Mouse (Mus musculus) MEL-GATA-1-ER (cell line): ENCODE measurements around the gene Atp10a.

Experiments used
- DNase-seq: peaks from one replicate; pipeline ENCODE4 v3.0.0-alpha.2; 2012; ENCODE audit warnings: low read depth; ENCODE audit errors: extremely low read depth

Gene Atp10a

DNA sequence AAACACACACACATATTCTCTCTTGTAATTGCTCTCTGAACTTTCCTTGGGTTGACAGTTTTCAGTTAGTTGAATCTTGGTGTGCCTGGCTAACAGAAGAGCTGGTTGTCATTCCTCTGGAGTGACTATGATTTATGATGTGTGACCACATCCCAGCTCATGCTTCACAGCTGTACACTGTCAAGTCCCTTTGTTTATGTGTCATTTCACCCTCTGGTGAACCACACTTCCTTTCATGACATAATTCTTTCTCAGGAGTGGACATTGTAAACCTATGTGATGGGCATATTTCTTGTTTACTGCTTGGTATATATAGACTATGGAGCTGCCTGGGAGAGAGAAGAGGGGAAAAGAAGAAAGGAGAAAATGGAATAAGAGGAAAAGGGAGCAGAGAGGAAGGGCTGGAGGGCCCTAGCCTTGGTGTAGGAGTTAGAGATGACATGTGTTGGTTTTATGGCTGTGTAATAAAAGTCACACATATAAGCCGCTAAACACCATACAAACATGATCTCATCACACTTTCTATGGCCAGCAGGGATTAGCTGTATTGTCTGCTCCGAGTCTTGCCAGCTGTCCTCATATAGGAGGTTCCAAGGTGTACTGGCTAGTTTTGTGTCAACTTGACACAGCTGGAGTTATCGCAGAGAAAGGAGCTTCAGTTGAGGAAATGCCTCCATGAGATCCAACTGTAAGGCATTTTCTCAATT lies 81.0 kb downstream of the Atp10a start:
- no peak for DNase-seq

DNA sequence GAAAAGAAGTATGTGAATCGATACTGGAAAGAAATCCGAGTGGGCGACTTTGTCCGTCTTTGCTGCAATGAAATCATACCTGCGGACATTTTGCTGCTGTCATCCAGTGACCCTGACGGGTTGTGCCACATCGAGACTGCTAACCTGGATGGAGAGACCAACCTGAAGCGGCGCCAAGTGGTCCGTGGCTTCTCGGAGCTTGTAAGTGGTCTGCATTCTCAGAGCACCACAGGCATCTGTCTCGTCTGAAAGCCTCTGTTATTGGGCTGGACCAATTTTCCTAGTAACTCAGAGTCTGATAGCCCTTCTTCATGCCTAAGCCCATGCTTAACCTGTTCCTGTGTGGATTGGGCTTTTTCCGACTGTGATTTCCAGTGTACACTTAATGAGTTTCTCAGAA lies 84.2 kb downstream of the Atp10a start:
- DNase-seq: no peak

DNA sequence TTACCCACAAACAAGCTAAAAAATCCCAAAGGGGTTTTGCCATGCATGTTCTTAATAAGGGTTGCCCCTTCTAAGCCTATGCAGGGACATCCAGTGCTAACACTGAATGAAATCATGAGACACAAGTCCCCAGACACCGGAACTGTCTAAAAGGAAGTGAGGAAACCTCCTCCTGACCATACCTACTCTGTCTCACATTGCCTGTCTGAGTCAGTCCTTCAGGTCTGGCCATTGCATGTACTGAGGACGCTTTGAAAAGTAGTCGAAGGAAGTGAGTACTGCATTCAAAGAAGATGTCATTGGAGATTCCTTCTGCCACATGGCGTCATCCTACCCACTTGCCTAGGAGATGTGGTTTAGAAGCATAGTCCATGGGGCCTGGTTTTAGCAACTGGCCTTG lies 84.9 kb downstream of the Atp10a start:
- no peak for DNase-seq

DNA sequence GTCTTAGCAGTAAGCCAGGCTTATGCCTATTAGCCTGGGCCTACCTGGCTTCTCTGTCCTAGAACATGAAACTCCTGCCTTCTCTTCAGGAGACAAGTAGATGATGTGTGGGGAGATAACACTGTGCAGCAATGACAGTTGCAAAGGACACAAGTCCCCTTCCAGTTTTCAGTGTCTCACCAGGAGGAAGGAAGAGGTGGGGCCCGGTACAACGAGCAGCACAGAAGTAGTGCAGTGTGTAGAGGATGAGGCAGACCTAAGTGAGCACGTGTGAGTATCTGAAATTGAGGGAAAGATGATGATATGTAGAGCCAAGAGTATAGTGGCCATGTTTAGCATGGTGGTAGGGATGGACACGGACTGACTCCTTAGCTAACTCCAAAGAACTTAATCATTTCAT lies 86.0 kb downstream of the Atp10a start:
- no peak for DNase-seq

DNA sequence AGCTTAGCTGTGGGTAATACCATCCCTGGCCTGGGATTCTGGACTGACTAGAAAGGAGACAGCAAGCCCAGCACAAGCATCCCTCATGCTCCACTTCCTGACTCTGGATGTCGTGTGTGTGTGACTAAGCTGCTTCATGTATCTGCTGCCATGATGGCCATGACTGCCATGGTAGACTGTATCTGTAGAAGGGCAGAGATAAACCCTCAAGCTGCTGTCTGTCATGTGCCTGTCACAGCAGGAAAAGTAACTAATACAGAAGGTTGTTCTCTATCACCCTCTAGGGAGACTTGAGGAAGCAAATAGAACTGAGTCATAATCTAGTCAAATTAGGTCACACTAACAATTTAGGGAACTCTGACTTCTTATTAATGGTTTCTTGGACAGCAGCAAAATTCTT lies 86.7 kb downstream of the Atp10a start:
- DNase-seq: no peak

DNA sequence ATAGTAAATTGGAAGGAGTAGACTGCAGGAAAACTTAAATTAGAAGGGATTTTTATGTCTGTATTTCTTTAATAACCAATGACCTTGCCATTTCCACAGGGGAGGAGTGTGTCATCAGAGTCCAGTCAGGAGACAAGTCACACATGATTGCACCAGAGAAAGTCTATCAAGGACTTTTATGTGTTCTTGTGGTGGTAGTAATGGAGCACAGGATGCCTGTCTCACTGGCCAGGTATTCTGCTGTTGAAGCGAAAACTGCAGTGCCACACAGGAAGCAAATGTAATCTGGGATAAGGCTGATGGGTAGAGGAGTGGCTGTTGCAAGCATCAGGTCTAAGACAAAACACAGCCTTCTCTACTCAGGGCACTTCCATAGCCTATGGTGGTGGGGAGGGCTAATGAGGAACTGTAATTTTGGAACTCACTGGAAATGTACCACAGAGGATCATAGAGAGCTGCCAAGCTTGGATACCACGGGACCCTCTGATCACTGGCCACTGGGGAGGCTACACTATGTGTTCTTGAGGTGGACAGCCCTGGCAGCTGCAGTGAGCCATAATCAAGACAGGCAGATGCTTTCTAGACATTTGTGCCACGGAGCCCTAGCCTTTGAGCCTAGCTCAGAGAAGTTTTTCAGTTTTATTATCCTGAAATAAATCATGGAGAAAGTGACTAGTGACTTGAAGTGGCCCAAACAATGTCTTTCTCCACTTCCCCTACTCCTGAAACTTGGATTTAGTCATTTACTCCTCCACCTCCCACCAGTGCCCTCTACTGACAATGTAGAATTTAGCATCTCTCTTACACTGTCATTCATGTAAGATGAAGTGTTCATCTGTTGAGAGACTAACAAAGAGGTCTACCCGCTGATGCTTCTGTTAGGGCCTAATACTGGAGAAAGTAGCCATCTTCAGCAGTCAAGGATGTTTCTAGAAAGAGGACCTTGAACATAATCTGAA lies 87.7 kb downstream of the Atp10a start:
- no peak for DNase-seq

DNA sequence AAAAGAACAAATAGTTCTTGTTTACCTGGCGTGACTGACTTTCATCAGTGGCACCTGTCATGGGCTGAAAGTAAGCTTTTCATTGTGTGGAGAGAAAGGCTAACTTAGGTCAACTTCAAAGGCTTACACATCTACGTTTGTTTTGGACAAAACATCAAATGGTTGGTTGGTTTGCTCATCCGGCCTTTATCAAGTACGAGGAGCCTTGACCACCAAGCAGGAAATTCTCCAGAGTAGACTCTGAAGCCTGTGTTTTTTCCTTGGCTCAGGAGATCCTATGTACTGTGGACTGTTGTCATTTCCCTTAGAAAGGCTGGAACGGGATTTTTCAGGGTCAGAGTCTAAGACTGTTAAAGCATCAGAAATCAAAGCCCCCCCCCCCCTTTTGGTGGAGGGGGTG lies 90.9 kb downstream of the Atp10a start:
- no peak for DNase-seq

DNA sequence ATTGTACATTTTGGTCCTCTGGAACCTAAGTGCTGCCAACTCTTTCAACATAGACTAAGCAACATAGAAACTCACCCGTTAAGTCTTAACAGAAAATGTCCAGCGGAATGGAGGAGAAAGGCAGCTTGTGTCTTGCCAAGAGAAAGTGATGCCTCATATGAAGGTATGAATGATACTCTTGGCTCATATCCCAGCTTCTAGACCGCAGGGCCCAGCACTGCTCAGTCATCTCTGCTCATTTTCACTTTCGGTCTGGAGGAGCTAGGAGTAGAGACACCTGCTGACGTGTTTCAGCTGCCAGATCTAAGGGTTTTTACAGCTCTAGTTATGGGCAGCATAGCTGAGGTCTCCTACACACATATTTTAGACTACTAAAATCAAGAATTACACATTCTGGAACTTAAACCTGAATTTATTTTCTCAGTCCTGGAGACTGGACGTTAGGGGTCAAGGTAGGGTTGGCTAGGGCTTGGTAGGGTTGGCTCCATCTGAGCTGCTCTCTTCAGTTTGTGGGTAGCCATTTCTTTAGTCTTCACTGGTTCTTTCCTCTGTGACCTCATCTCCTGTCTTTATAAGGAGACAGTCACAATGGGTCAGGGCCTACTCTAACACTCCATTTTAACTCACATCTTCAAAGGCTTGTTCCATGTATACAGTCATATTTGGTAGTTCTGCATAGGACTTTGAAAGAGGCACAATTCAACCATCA lies 94.1 kb downstream of the Atp10a start:
- no peak for DNase-seq

DNA sequence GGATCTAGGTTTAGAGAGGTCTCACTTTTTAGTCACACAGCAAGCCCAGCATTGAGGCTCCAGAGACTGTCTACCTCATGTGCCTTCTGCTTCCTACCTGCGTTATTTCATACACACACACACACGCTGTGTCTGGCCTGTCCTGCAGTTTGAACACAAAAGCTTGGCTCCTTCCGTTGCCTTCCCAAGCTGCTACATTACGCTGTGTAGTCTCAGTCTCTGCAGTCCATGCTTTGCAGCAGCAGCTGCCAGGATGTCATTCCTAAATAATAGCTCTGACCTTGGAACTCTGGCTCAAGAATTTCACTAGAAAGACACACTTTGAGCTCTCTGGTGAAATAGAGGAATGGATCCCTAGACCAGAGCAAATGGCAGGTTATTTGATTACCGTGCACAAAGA lies 96.1 kb downstream of the Atp10a start:
- no peak for DNase-seq

DNA sequence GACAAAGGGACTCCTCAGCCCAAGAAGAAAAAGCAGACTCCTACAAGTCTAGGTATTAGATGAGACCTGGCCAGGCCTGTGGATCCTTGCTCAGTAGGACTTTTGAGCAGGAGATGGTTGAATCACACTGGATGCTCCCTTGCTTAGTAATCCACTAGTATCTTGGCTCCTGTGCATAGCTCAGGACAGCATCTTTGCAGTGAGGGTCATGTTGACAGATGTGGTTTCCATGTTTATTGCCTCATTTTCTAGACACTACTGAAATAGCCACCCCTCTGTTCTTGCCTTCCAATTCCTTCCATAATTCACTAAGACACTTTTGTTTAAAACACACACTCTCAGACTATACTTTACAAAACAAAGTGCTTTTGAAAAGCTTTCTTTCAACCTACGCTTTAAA lies 98.1 kb downstream of the Atp10a start:
- no peak for DNase-seq

DNA sequence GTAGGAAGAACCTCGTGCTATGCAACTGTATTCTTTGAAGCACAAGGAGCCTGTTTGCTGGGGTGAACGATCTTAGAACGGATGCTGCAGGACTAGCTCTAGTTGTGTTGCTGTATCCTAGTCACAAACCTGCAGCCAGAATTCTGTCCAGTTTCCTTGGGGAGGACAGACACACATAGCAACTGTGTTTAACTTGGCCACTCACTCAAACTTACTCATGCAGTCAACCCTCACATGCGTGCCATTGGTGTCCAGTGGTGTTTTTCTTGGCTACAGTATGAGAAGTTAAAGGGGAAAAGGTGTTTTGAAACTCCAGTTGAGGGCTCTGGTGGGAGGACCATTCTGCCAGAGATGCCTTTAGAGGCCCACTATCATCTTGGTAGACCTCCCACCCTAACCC lies 98.6 kb downstream of the Atp10a start:
- DNase-seq: no peak

DNA sequence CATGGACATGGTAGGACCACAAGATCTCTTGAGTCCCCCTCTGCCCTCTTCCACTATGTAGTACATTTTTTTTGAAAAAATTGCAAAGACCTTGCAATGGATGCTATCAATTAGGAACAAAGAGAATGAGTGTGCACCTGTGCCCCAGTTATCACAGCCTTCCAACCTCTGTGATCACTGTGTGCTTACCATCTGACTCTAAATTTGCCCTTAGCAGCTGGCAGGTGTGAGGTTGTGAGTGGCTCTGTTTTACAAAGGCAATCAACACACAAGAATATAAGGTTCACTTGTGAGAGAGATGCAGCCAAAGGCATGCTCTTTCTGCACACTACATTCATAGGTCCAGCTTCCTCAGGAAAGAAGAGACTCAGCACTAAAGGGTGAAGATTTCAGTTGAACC lies 99.1 kb downstream of the Atp10a start:
- no peak for DNase-seq

DNA sequence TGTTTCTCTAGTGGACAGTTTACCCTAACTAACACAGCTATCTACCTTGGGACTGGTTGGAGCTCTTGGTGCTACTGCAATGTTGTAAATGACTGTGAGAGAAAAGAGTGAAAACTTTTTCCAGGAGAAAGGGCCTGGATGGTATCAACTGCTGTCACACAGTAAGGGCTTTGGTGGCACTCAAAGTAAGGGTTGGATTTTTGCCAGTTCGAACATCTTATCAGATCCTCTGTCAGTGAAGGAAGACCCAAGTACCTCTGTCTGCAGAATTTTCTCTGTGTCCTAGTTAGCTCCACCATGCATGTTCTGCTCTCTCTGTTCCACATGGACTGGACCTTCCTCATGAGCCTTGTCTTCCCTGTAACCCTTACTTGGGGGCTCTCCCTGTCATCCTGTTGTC lies 99.9 kb downstream of the Atp10a start:
- no peak for DNase-seq

DNA sequence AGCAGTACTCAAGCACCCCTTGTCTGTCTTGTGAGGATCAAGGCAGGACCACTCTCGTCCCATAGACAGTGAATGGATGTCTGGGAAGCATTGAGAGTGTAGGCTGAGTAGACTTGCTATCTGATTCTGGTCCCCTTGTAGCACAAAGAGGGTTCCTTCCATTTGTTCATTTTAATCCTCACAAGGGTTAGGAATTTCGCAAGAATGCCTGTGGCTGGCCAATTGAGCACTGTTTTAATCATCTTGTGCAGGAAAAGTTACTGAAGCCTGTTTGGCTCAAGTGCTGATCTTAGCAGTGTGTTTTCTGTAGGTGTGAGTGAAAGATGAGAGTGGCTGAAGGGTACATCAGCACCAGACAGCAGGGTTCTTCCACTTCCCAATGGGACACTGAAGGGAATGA lies 101.4 kb downstream of the Atp10a start:
- DNase-seq: no peak

DNA sequence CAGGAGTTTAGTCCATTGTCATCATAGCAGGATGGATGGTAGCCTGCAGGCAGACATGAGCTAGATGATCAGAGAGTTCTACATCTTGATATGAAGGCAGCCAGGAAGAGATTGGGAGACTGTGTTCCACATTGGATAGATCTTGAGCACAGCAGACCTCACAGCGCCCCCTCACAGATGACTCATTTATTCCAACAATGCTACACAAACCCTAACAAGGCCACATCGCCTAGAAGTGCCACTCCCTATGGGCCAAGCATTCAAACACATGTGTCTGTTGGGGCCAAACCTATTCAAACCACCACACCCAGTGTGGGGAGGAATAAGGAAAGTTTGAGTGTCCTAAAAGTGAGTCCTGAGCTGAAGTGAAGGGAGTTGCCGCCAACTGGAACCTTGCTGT lies 102.4 kb downstream of the Atp10a start:
- DNase-seq: no peak

DNA sequence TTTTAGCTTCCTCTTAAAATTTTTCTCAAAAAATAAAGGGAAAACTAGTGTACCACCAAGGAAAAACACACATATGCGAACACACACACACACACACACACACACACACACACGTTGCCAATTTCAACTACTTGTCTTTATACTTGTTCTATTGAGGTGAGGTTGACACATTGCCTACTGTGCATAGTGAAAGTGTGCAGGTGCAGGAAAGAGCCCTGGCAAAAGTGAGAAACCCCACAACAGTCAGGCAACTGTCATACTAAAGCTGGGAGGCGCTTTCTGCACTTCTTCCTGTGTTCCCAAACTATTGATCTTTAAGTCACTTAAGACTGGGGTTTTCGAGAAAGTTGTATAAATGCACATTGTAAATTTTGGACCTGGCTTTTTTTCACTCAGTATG lies 103.3 kb downstream of the Atp10a start:
- no peak for DNase-seq

DNA sequence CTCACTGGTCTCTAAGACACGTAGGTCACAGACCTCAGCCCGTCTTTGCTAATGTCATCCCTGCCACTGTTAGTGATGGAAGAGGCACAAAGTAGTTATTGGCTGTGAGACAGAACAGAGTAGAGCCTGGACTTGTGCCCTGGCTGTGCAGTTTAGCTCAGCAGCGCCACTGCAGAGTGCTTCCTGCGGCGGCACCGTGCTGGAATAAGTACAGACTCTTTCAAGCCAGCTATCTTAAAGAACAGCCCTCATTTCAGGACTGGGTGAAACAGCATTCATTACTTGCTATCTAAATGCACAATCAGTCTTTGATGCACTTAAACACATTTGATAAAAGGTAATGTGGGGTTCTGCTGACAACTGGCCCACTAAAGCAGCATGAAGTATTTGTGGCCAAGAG lies 111.3 kb downstream of the Atp10a start:
- DNase-seq: no peak

DNA sequence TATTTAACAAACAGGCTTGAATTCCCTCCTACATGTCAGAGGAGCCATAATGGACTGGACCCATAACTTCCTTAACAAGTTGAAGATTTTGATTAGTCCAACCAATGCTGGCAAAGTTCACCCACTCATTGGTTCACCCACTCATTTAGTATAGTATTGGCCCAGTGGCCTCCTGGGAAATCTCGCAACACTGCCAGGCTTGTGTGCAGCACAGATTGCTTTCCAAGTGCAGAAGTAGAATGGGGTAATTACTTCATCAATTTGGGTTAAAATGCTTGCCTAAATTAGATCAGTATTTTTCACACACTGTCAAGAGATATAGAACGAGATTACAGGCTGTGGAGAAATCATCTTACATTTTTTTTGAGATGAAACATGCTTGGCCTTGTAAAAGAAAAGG lies 112.3 kb downstream of the Atp10a start:
- DNase-seq: no peak

DNA sequence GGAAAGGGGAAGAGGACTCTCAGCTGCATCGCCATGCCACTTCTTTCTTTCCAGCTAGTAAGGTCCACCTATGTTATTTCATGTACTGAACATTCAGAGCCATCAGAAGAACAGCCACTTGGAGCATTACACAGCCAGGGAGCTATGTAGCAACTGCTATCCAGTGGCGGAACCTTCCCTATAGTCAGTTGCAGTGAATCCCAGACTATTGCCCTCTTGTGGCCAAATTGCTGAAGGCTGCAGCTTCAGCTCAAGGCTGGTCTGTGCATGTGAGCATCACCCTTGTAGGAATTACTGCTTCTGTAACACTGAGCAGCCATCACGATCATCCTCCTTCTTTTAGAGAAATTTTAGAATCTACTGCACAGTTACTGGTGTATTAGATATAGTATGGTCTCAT lies 114.3 kb downstream of the Atp10a start:
- DNase-seq: no peak

DNA sequence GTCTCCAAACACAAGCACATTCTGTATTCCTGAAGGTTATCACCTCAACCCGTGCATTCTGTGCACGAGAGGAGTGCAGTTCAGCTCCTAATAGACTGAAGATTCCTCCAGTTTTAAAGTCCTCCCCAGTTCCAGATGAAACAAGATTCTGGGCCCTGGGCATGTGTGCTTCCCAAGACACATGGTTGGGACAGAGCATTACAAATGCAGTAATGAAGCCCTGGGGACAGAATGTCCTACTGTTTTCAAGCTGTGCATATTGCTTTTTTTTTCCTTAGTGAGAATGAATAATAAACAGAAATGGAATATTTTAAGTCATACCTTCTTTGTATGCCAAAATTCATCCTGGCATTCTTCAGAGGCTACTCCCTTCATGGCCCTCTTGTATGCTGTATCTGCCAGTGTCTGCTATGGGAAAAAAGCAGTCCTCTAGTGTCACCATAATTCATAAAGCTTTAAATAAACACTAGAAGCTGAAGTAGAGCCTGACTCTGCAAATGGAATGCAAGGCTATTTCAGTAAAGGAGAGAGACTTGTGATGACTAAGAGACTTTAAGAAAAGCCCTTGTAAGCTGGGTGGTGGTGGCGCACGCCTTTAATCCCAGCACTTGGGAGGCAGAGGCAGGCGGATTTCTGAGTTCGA lies 116.2 kb downstream of the Atp10a start:
- DNase-seq: no peak

DNA sequence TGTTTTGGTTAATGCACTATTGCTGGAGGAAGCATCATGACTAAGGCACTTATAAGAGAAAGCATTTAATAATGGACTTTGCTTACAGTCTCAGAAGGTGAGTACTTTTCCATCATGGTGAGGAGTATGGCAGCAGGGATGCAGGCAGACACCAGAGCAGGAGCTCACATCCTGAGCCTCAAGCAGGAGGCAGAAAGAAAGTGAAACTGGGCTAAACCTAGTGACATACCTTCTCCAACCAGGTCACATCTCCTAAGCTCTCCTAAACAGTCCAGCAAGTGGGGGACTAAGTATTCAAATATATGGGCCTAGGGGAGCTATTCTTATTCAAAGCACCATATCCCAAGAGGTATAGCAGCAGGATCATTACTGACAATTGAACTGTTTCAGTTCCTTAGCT lies 123.2 kb downstream of the Atp10a start:
- DNase-seq: no peak

DNA sequence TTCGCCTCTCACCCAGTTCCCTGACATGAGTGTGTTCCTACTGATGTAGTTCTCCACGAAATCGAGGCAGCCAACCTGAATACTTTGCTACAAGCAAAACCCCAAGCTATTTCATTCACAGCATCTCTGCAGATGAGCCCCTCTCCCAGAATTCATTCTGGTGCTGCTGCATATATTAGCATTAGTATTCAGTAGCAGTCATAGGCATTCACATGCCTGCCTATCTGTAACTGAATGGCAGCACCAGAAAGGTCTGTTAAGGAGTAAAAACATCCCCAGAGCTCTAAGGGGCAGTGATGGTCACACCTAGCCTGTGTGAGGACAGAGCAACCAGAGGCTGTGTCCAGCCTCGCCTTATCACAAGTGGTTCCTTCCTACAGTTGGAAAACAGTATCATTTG lies 131.0 kb downstream of the Atp10a start:
- no peak for DNase-seq
